Mouse (Mus musculus): ENCODE results near the gene Tgfbr3. TPM values are rescaled to one million over a fixed set of nuclear protein-coding genes. Genes with fewer than 3 reads are reported as not detected.
A peak's percentile ranks its signal among the peaks of the same experiment; 100 is the strongest.

Tgfbr3 gene
- polyA plus RNA-seq, 1 experiment from 2014 or later = 7.2 TPM

- H3K27ac ChIP-seq (replicated peaks) = no peak overlapping the region
- WGBS = 87% methylated on average over 7 of the region's 7 CpGs
- no peaks in the 10 kb centered on the region for H3K9me3 ChIP-seq (replicated peaks)
- peaks cover 38% of the 10 kb centered on the region for H3K4me1 ChIP-seq
- no peak for DNase-seq (ENCODE audit: low spot score)
- H3K27me3 ChIP-seq (ENCODE audit: low read depth, poor library complexity, severe bottlenecking) = no peaks in the 10 kb centered on the region
- no peak overlapping the region for H3K4me3 ChIP-seq
- no peaks in the 10 kb centered on the region for H3K36me3 ChIP-seq
These were observed 176.7 kb downstream of the Tgfbr3 start for GRCm38 (mm10) chr5:107112656-107113275.

- H3K4me3 ChIP-seq = no peak overlapping the region
- no peaks in the 10 kb centered on the region for H3K9me3 ChIP-seq (replicated peaks)
- WGBS = 76% methylated on average over 3 of the region's 3 CpGs
- H3K27ac ChIP-seq (replicated peaks) = peak overlapping the region; percentile 50; the same call in 1 of the 2 replicates
- no peaks in the 10 kb centered on the region for H3K27me3 ChIP-seq (ENCODE audit: low read depth, poor library complexity, severe bottlenecking)
- H3K36me3 ChIP-seq = no peaks in the 10 kb centered on the region
- DNase-seq (ENCODE audit: low spot score) = no peak
- H3K4me1 ChIP-seq = peaks cover 38% of the 10 kb centered on the region
These were observed 177.6 kb downstream of the Tgfbr3 start for GRCm38 (mm10) chr5:107111802-107112201.

GRCm38 (mm10) chr5:107110880-107111520, 178.4 kb downstream of the Tgfbr3 start:
- peak; percentile 53 for DNase-seq (ENCODE audit: low spot score)
- peaks cover 38% of the 10 kb centered on the region for H3K4me1 ChIP-seq
- no peak overlapping the region for H3K4me3 ChIP-seq
- 31% methylated on average over 7 of the region's 7 CpGs for WGBS
- no peaks in the 10 kb centered on the region for H3K9me3 ChIP-seq (replicated peaks)
- H3K36me3 ChIP-seq = no peaks in the 10 kb centered on the region
- peak overlapping the region; percentile 50 for H3K27ac ChIP-seq (replicated peaks)
- no peaks in the 10 kb centered on the region for H3K27me3 ChIP-seq (ENCODE audit: low read depth, poor library complexity, severe bottlenecking)

GRCm38 (mm10) chr5:107110089-107110879, 179.1 kb downstream of the Tgfbr3 start:
- H3K27ac ChIP-seq (replicated peaks) = peak overlapping the region; percentile 50
- no peak overlapping the region for H3K4me3 ChIP-seq
- H3K36me3 ChIP-seq = no peaks in the 10 kb centered on the region
- H3K9me3 ChIP-seq (replicated peaks) = no peaks in the 10 kb centered on the region
- H3K4me1 ChIP-seq = peaks cover 38% of the 10 kb centered on the region
- 61% methylated on average over 13 of the region's 13 CpGs for WGBS
- no peak for DNase-seq (ENCODE audit: low spot score)
- no peaks in the 10 kb centered on the region for H3K27me3 ChIP-seq (ENCODE audit: low read depth, poor library complexity, severe bottlenecking)

GRCm38 (mm10) chr5:107109416-107109815, 180.0 kb downstream of the Tgfbr3 start:
- Histone ChIP-seq H3K4me3 (no peak overlapping the region), H3K27ac (replicated peaks) (peak overlapping the region; percentile 69), H3K27me3 (ENCODE audit: low read depth, poor library complexity, severe bottlenecking) (no peaks in the 10 kb centered on the region), H3K4me1 (peaks cover 38% of the 10 kb centered on the region), H3K36me3 (no peaks in the 10 kb centered on the region), H3K9me3 (replicated peaks) (no peaks in the 10 kb centered on the region)
- 71% methylated on average over 15 of the region's 15 CpGs for WGBS
- no peak for DNase-seq (ENCODE audit: low spot score)

- WGBS = 90% methylated on average over 12 of the region's 12 CpGs
- H3K4me1 ChIP-seq = peaks cover 33% of the 10 kb centered on the region
- H3K27me3 ChIP-seq (ENCODE audit: low read depth, poor library complexity, severe bottlenecking) = no peaks in the 10 kb centered on the region
- H3K9me3 ChIP-seq (replicated peaks) = no peaks in the 10 kb centered on the region
- no peak overlapping the region for H3K27ac ChIP-seq (replicated peaks)
- no peak for DNase-seq (ENCODE audit: low spot score)
- no peaks in the 10 kb centered on the region for H3K36me3 ChIP-seq
- H3K4me3 ChIP-seq = no peak overlapping the region
These were observed 182.6 kb downstream of the Tgfbr3 start for GRCm38 (mm10) chr5:107106793-107107192.

- Histone ChIP-seq H3K36me3 (no peaks in the 10 kb centered on the region), H3K4me1 (peaks cover 28% of the 10 kb centered on the region), H3K9me3 (replicated peaks) (no peaks in the 10 kb centered on the region), H3K27me3 (ENCODE audit: low read depth, poor library complexity, severe bottlenecking) (no peaks in the 10 kb centered on the region), H3K4me3 (no peak overlapping the region), H3K27ac (replicated peaks) (no peak overlapping the region)
- no peak for DNase-seq (ENCODE audit: low spot score)
- WGBS = 90% methylated on average over 2 of the region's 2 CpGs
These were observed 183.3 kb downstream of the Tgfbr3 start for GRCm38 (mm10) chr5:107106139-107106538.

- no peak overlapping the region for H3K4me3 ChIP-seq
- no peaks in the 10 kb centered on the region for H3K9me3 ChIP-seq (replicated peaks)
- peaks cover 4% of the 10 kb centered on the region; the same call in 1 of the 2 replicates for H3K4me1 ChIP-seq
- no peaks in the 10 kb centered on the region for H3K27me3 ChIP-seq (ENCODE audit: low read depth, poor library complexity, severe bottlenecking)
- 89% methylated on average over 2 of the region's 2 CpGs for WGBS
- no peak for DNase-seq (ENCODE audit: low spot score)
- H3K36me3 ChIP-seq = no peaks in the 10 kb centered on the region
- H3K27ac ChIP-seq (replicated peaks) = no peak overlapping the region
These were observed 185.8 kb downstream of the Tgfbr3 start for GRCm38 (mm10) chr5:107103591-107103990.

- Histone ChIP-seq H3K27me3 (ENCODE audit: low read depth, poor library complexity, severe bottlenecking) (no peaks in the 10 kb centered on the region), H3K27ac (replicated peaks) (no peak overlapping the region), H3K4me3 (no peak overlapping the region), H3K9me3 (replicated peaks) (no peaks in the 10 kb centered on the region), H3K4me1 (peaks cover 7% of the 10 kb centered on the region; the same call in 1 of the 2 replicates), H3K36me3 (no peaks in the 10 kb centered on the region)
- 66% methylated on average over 4 of the region's 4 CpGs for WGBS
- no peak for DNase-seq (ENCODE audit: low spot score)
These were observed 186.5 kb downstream of the Tgfbr3 start for GRCm38 (mm10) chr5:107102916-107103315.

- Histone ChIP-seq H3K9me3 (replicated peaks) (no peaks in the 10 kb centered on the region), H3K4me1 (peaks cover 9% of the 10 kb centered on the region; the same call in 1 of the 2 replicates), H3K36me3 (no peaks in the 10 kb centered on the region), H3K27ac (replicated peaks) (no peak overlapping the region), H3K27me3 (ENCODE audit: low read depth, poor library complexity, severe bottlenecking) (0 out of 2 replicates have a peak, but pooled peaks cover under 1% of the 10 kb centered on the region), H3K4me3 (no peak overlapping the region)
- no peak for DNase-seq (ENCODE audit: low spot score)
- WGBS = 89% methylated on average over 4 of the region's 4 CpGs
These were observed 187.7 kb downstream of the Tgfbr3 start for GRCm38 (mm10) chr5:107101684-107102083.

- no peaks in the 10 kb centered on the region for H3K9me3 ChIP-seq (replicated peaks)
- H3K4me3 ChIP-seq = no peak overlapping the region
- H3K36me3 ChIP-seq = no peaks in the 10 kb centered on the region
- peaks cover 10% of the 10 kb centered on the region for H3K4me1 ChIP-seq
- no peak for DNase-seq (ENCODE audit: low spot score)
- 74% methylated on average over 7 of the region's 7 CpGs for WGBS
- H3K27me3 ChIP-seq (ENCODE audit: low read depth, poor library complexity, severe bottlenecking) = peaks cover 5% of the 10 kb centered on the region; the same call in 1 of the 2 replicates
- H3K27ac ChIP-seq (replicated peaks) = 0 out of 2 replicates have a peak overlapping the region, but pooled peaks have one; percentile 24
These were observed 188.3 kb downstream of the Tgfbr3 start for GRCm38 (mm10) chr5:107101135-107101534.

GRCm38 (mm10) chr5:107099634-107100033, 189.8 kb downstream of the Tgfbr3 start:
- peaks cover 22% of the 10 kb centered on the region for H3K4me1 ChIP-seq
- no peak overlapping the region for H3K27ac ChIP-seq (replicated peaks)
- no peak for DNase-seq (ENCODE audit: low spot score)
- no peaks in the 10 kb centered on the region for H3K9me3 ChIP-seq (replicated peaks)
- 95% methylated on average over 3 of the region's 3 CpGs for WGBS
- peaks cover 10% of the 10 kb centered on the region; the same call in 1 of the 2 replicates for H3K27me3 ChIP-seq (ENCODE audit: low read depth, poor library complexity, severe bottlenecking)
- H3K4me3 ChIP-seq = no peak overlapping the region
- H3K36me3 ChIP-seq = no peaks in the 10 kb centered on the region
